Comparison of ENCODE assay signal across 15 mouse cellular contexts in the genomic region with DNA sequence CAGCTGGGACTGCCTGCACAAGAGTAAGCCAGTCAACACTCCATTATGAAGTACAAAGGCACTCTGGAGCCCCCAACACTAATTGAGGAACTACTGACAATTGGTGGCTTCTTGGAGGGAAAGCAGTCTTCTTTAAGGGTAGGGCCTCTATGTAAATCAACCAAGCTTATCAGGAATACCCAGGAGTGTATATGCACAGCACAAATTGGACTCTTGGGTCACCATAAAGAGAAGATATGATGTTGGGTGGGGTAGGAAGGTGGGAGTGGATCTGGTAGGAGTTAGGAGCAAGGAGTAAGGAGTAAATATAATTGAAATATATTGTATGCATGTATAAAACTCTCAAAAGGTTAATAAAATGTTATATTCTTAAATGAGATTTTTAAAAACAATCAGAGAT.
"Had no signal": no experiment of that assay in that cellular context is flagged by ENCODE, and none has a peak within 500 bp of the region (broad histone marks: within the 10 kb centered on the region; RNA-seq: fewer than 3 reads in every experiment).

No protein-coding gene starts in this region.

- H3K9ac ChIP-seq: kidney, embryonic 15.5 days; midbrain, embryonic 12.5 days; midbrain, embryonic 15.5 days; neural tube, embryonic 13.5 days had no signal

- H3K27ac ChIP-seq: kidney, embryonic 15.5 days; left cerebral cortex, adult 2 months; macrophage; midbrain, embryonic 12.5 days; midbrain, embryonic 15.5 days; neural tube, embryonic 13.5 days had no signal

- H3K4me3 ChIP-seq: kidney, embryonic 15.5 days; left cerebral cortex, adult 2 months; midbrain, embryonic 12.5 days; midbrain, embryonic 15.5 days; myocyte; neural tube, embryonic 13.5 days had no signal

- H3K4me2 ChIP-seq: kidney, embryonic 15.5 days; midbrain, embryonic 12.5 days; midbrain, embryonic 15.5 days; neural tube, embryonic 13.5 days had no signal

- H3K4me1 ChIP-seq: kidney, embryonic 15.5 days; midbrain, embryonic 12.5 days; midbrain, embryonic 15.5 days; neural tube, embryonic 13.5 days had no signal

- H3K27me3 ChIP-seq: kidney, embryonic 15.5 days; midbrain, embryonic 12.5 days; midbrain, embryonic 15.5 days; neural tube, embryonic 13.5 days had no signal

- H3K9me3 ChIP-seq: kidney, embryonic 15.5 days; midbrain, embryonic 12.5 days; midbrain, embryonic 15.5 days; neural tube, embryonic 13.5 days had no signal

- ATAC-seq: midbrain, embryonic 15.5 days had no signal

- DNase-seq: kidney, adult 2 months; kidney, postnatal 10 days; kidney, postnatal 36 days; layer of hippocampus, postnatal 36 days; lung, adult 2 months; lung, postnatal 14 days; thymus, adult 18-20 months; thymus, postnatal 36 days had no signal

- H3K36me3 ChIP-seq: kidney, embryonic 15.5 days; midbrain, embryonic 12.5 days; midbrain, embryonic 15.5 days; neural tube, embryonic 13.5 days had no signal
